Mouse (Mus musculus): ENCODE measurements around the gene Hoxb2. TPM values are rescaled to one million over a fixed set of nuclear protein-coding genes. Genes with fewer than 3 reads are reported as not detected.

Hoxb2 gene
- polyA plus RNA-seq, 1 experiment from 2014 or later = not detected

GRCm38 (mm10) chr11:96352691-96353521 lies 2.6 kb downstream of the Hoxb2 start:
- H3K4me1 ChIP-seq (ENCODE audit: control insufficient read depth, insufficient read depth, low read length) = no peaks in the 10 kb centered on the region
- H3K9ac ChIP-seq (ENCODE audit: low read length) = no peak overlapping the region
- H3K4me3 ChIP-seq (ENCODE audit: low read depth, low read length) = no peak overlapping the region
- DNase-seq (ENCODE audit: low spot score) (no peak), ATAC-seq (no peak)
- H3K36me3 ChIP-seq (ENCODE audit: control insufficient read depth, insufficient read depth, low read length) = no peaks in the 10 kb centered on the region
- no peaks in the 10 kb centered on the region for H3K9me3 ChIP-seq (replicated peaks; ENCODE audit: control insufficient read depth, low read length)
- H3K27ac ChIP-seq (ENCODE audit: low read depth, low read length) = no peak overlapping the region
- WGBS = under 1% methylated on average over 66 of the region's 75 CpGs
- peaks cover 94% of the 10 kb centered on the region for H3K27me3 ChIP-seq (replicated peaks; ENCODE audit: control insufficient read depth, insufficient read depth, low read length)
- H3K4me2 ChIP-seq (ENCODE audit: low read length) = no peak overlapping the region

DNA sequence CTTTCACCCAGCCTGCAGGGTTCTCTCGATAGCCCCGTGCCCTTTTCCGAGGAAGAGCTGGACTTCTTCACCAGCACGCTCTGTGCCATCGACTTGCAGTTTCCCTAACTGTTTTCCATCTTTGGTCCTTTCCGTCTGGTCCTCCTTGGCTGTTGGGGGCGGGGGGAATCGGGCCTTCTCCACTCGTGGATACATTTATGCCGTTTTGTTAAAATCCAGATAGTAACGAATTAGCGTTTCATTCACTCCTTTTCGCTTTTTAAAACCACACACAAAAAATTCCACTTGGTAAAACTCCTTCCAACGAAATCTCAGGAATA lies 3.2 kb downstream of the Hoxb2 start:
- WGBS = under 1% methylated on average over 14 of the region's 14 CpGs
- H3K4me1 ChIP-seq (ENCODE audit: control insufficient read depth, insufficient read depth, low read length) = no peaks in the 10 kb centered on the region
- H3K27ac ChIP-seq (ENCODE audit: low read depth, low read length) = no peak overlapping the region
- no peak for DNase-seq (ENCODE audit: low spot score)
- no peaks in the 10 kb centered on the region for H3K36me3 ChIP-seq (ENCODE audit: control insufficient read depth, insufficient read depth, low read length)
- H3K27me3 ChIP-seq (replicated peaks; ENCODE audit: control insufficient read depth, insufficient read depth, low read length) = peaks cover 94% of the 10 kb centered on the region
- ATAC-seq = no peak
- H3K4me3 ChIP-seq (ENCODE audit: low read depth, low read length) = no peak overlapping the region
- H3K9me3 ChIP-seq (replicated peaks; ENCODE audit: control insufficient read depth, low read length) = no peaks in the 10 kb centered on the region
- H3K9ac ChIP-seq (ENCODE audit: low read length) = no peak overlapping the region
- H3K4me2 ChIP-seq (ENCODE audit: low read length) = no peak overlapping the region

DNA sequence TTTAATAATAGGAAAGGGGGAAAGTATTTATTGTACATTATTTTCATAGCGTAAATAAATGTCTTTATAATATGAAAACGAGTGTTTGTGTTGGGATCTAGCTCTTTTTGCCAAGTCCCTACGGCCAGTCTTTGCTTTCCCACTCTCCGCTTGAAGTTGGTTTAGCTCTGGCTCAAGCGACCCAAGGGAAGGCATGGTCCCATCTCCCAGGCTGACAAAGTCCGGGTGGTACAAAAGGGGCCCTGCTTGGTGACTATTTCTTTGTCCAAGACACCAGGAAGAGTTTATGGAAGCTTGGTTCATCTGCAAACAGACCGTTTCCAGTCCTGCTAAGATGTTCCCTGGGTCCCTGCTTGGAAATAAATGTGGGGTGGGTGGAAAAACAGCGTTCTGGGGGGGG lies 3.6 kb downstream of the Hoxb2 start:
- WGBS = 6% methylated on average over 8 of the region's 8 CpGs
- H3K27ac ChIP-seq (ENCODE audit: low read depth, low read length) = no peak overlapping the region
- H3K36me3 ChIP-seq (ENCODE audit: control insufficient read depth, insufficient read depth, low read length) = no peaks in the 10 kb centered on the region
- H3K4me2 ChIP-seq (ENCODE audit: low read length) = no peak overlapping the region
- H3K9ac ChIP-seq (ENCODE audit: low read length) = no peak overlapping the region
- ATAC-seq (no peak), DNase-seq (ENCODE audit: low spot score) (no peak)
- peaks cover 93% of the 10 kb centered on the region for H3K27me3 ChIP-seq (replicated peaks; ENCODE audit: control insufficient read depth, insufficient read depth, low read length)
- no peaks in the 10 kb centered on the region for H3K9me3 ChIP-seq (replicated peaks; ENCODE audit: control insufficient read depth, low read length)
- no peak overlapping the region for H3K4me3 ChIP-seq (ENCODE audit: low read depth, low read length)
- no peaks in the 10 kb centered on the region for H3K4me1 ChIP-seq (ENCODE audit: control insufficient read depth, insufficient read depth, low read length)

- H3K27me3 ChIP-seq (replicated peaks; ENCODE audit: control insufficient read depth, insufficient read depth, low read length) = peaks cover 92% of the 10 kb centered on the region
- under 1% methylated on average over 25 of the region's 25 CpGs for WGBS
- H3K27ac ChIP-seq (ENCODE audit: low read depth, low read length) = no peak overlapping the region
- no peak overlapping the region for H3K4me3 ChIP-seq (ENCODE audit: low read depth, low read length)
- H3K9me3 ChIP-seq (replicated peaks; ENCODE audit: control insufficient read depth, low read length) = no peaks in the 10 kb centered on the region
- H3K4me1 ChIP-seq (ENCODE audit: control insufficient read depth, insufficient read depth, low read length) = no peaks in the 10 kb centered on the region
- no peak for ATAC-seq
- no peak for DNase-seq (ENCODE audit: low spot score)
- H3K36me3 ChIP-seq (ENCODE audit: control insufficient read depth, insufficient read depth, low read length) = no peaks in the 10 kb centered on the region
- H3K4me2 ChIP-seq (ENCODE audit: low read length) = no peak overlapping the region; the same call in 1 of the 2 replicates
- H3K9ac ChIP-seq (ENCODE audit: low read length) = no peak overlapping the region
Observed at GRCm38 (mm10) chr11:96354376-96354775, 4.1 kb downstream of the Hoxb2 start.

GRCm38 (mm10) chr11:96354801-96355311 lies 4.5 kb downstream of the Hoxb2 start:
- H3K9ac ChIP-seq (ENCODE audit: low read length) = no peak overlapping the region
- ATAC-seq (no peak), DNase-seq (ENCODE audit: low spot score) (no peak)
- H3K4me2 ChIP-seq (ENCODE audit: low read length) = no peak overlapping the region; the same call in 1 of the 2 replicates
- no peaks in the 10 kb centered on the region for H3K36me3 ChIP-seq (ENCODE audit: control insufficient read depth, insufficient read depth, low read length)
- no peaks in the 10 kb centered on the region for H3K4me1 ChIP-seq (ENCODE audit: control insufficient read depth, insufficient read depth, low read length)
- peaks cover 92% of the 10 kb centered on the region for H3K27me3 ChIP-seq (replicated peaks; ENCODE audit: control insufficient read depth, insufficient read depth, low read length)
- no peak overlapping the region for H3K27ac ChIP-seq (ENCODE audit: low read depth, low read length)
- WGBS = 4% methylated on average over 9 of the region's 9 CpGs
- no peak overlapping the region for H3K4me3 ChIP-seq (ENCODE audit: low read depth, low read length)
- no peaks in the 10 kb centered on the region for H3K9me3 ChIP-seq (replicated peaks; ENCODE audit: control insufficient read depth, low read length)

DNA sequence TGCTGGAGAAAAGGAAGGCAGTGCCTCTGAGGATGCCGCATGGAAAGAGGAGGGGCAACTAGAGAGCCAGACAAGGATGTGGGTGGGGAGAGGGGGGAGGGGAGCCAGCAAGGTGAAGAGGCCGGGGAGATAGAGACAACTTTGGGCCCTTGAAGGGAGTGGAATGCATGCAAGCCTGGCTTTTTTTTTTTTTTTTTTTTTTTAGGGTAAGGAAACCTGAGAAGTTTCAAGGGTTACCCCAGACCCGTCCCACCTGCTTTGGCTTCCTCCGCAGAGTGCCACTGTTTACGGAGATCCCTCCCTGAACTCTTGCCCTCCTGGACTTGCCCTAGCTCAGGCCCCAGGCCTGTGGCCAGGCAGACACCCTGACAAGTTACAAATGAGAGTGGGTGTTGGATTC lies 13.5 kb downstream of the Hoxb2 start:
- Histone ChIP-seq H3K27me3 (replicated peaks; ENCODE audit: control insufficient read depth, insufficient read depth, low read length) (peaks cover 89% of the 10 kb centered on the region), H3K4me1 (ENCODE audit: control insufficient read depth, insufficient read depth, low read length) (no peaks in the 10 kb centered on the region), H3K27ac (ENCODE audit: low read depth, low read length) (no peak overlapping the region), H3K9ac (ENCODE audit: low read length) (no peak overlapping the region), H3K36me3 (ENCODE audit: control insufficient read depth, insufficient read depth, low read length) (no peaks in the 10 kb centered on the region), H3K9me3 (replicated peaks; ENCODE audit: control insufficient read depth, low read length) (no peaks in the 10 kb centered on the region), H3K4me2 (ENCODE audit: low read length) (no peak overlapping the region), H3K4me3 (ENCODE audit: low read depth, low read length) (no peak overlapping the region)
- ATAC-seq = no peak
- 1% methylated on average over 5 of the region's 5 CpGs for WGBS
- no peak for DNase-seq (ENCODE audit: low spot score)

DNA sequence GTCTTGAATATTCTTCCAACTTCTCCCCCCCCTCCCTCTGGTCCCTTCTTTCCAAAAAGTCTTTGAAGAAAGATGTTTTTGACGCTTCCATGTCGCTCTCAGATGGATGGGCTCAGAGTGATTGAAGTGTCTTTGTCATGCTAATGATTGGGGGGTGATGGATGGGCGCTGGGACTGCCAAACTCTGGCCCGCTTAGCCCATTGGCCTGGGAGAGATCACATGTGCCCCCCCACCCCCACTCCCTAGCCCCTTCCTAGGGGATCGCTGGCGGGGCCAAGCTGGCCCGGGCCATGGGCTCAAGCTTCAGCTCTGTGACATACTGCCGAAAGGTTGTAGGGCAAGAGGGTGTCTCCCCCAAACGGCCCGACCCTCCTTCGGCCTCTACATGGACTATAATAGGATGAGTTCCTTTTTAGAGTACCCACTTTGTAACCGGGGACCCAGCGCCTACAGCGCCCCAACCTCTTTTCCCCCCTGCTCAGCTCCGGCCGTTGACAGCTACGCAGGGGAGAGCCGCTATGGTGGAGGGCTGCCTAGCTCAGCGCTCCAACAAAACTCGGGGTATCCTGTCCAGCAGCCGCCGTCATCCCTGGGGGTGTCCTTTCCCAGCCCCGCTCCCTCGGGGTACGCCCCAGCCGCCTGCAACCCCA lies 15.2 kb downstream of the Hoxb2 start, which contains the start of gene Hoxb1:
TSS of gene Hoxb1 (plus strand) at position 312 of the 651 bp plus-strand sequence.
- H3K27me3 ChIP-seq (replicated peaks; ENCODE audit: control insufficient read depth, insufficient read depth, low read length) = peaks cover 92% of the 10 kb centered on the region
- no peak within 1 kb of the TSS for H3K4me3 ChIP-seq (ENCODE audit: low read depth, low read length)
- no peaks in the 10 kb centered on the region for H3K36me3 ChIP-seq (ENCODE audit: control insufficient read depth, insufficient read depth, low read length)
- H3K4me1 ChIP-seq (ENCODE audit: control insufficient read depth, insufficient read depth, low read length) = no peaks in the 10 kb centered on the region
- H3K9me3 ChIP-seq (replicated peaks; ENCODE audit: control insufficient read depth, low read length) = no peaks in the 10 kb centered on the region
- DNase-seq (ENCODE audit: low spot score) = no peak
- H3K27ac ChIP-seq (ENCODE audit: low read depth, low read length) = no peak within 1 kb of the TSS
- ATAC-seq = no peak
- no peak within 1 kb of the TSS for H3K4me2 ChIP-seq (ENCODE audit: low read length)
- no peak within 1 kb of the TSS for H3K9ac ChIP-seq (ENCODE audit: low read length)
- WGBS = 2% methylated on average over 26 of the region's 26 CpGs

DNA sequence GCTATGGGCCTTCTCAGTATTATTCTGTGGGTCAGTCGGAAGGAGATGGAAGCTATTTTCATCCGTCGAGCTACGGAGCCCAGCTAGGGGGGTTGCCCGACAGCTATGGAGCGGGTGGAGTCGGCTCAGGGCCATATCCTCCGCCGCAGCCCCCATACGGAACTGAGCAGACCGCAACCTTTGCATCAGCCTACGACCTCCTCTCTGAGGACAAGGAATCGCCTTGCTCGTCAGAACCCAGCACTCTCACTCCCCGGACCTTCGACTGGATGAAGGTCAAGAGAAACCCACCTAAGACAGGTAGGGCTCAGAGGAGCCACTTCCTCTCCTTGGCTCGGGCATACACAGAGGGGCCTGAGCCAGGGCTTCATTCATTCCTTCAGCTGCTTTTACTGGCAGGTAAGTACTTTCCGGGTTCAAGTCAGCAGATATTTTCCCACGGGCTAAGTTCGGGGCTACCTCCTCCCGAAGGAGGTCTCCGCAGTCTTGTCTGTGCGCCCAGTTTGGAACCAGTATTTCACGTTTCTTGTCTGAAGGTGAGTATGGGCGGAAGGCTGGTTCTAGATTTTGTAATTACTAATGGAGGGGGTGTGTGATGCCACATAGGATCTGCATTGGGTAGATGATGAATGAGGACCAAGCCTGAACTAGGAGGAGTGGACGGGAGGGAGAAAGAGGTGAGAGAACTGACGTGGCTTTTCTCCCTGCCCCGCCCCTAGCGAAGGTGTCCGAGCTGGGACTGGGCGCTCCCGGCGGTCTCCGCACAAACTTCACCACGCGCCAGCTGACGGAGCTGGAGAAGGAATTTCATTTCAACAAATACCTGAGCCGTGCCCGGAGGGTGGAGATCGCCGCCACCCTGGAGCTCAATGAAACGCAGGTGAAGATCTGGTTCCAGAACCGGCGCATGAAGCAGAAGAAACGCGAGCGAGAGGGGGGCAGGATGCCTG lies 16.0 kb downstream of the Hoxb2 start:
- H3K4me3 ChIP-seq (ENCODE audit: low read depth, low read length) = no peak overlapping the region
- H3K27ac ChIP-seq (ENCODE audit: low read depth, low read length) = no peak overlapping the region
- ATAC-seq = no peak
- peaks cover 96% of the 10 kb centered on the region for H3K27me3 ChIP-seq (replicated peaks; ENCODE audit: control insufficient read depth, insufficient read depth, low read length)
- H3K4me2 ChIP-seq (ENCODE audit: low read length) = no peak overlapping the region
- H3K9me3 ChIP-seq (replicated peaks; ENCODE audit: control insufficient read depth, low read length) = no peaks in the 10 kb centered on the region
- 2% methylated on average over 47 of the region's 47 CpGs for WGBS
- DNase-seq (ENCODE audit: low spot score) = no peak
- H3K36me3 ChIP-seq (ENCODE audit: control insufficient read depth, insufficient read depth, low read length) = no peaks in the 10 kb centered on the region
- H3K4me1 ChIP-seq (ENCODE audit: control insufficient read depth, insufficient read depth, low read length) = no peaks in the 10 kb centered on the region
- H3K9ac ChIP-seq (ENCODE audit: low read length) = no peak overlapping the region

Measured in forebrain, embryonic 14.5 days (tissue).